21 mouse cellular contexts compared by ENCODE assay signal in genomic region chr10:105738942-105739341, GRCm38 (mm10).
"Had no signal": no experiment of that assay in that cellular context is flagged by ENCODE, and none has a peak within 500 bp of the region (broad histone marks: within the 10 kb centered on the region; RNA-seq: fewer than 3 reads in every experiment).

No protein-coding gene starts in this region.

- H3K4me3 ChIP-seq: limb, embryonic 13.5 days; liver, embryonic 13.5 days; lung, embryonic 15.5 days; megakaryocyte, embryonic 14.5 days; midbrain, embryonic 10.5 days; midbrain, embryonic 13.5 days; myocyte; neural tube, embryonic 13.5 days had no signal

- H3K4me2 ChIP-seq: limb, embryonic 13.5 days; liver, embryonic 13.5 days; lung, embryonic 15.5 days; midbrain, embryonic 13.5 days; neural tube, embryonic 13.5 days had no signal

- H3K4me1 ChIP-seq: limb, embryonic 13.5 days; liver, embryonic 13.5 days; megakaryocyte, embryonic 14.5 days; midbrain, embryonic 10.5 days; midbrain, embryonic 13.5 days; neural tube, embryonic 13.5 days had no signal

- DNase-seq: kidney, adult 18-20 months; kidney, adult 9 months; kidney, postnatal 14 days; kidney, postnatal 4 days; left cerebral cortex, postnatal 4 days; liver, embryonic 13.5 days; lung, postnatal 10 days; lung, postnatal 36 days; retina, postnatal 1 day; right cerebral cortex, postnatal 25 days; spleen, adult 18-20 months; thymus, adult 18-20 months; thymus, postnatal 4 days had no signal

- ATAC-seq: midbrain, embryonic 13.5 days; midbrain, embryonic 16.5 days had no signal

- H3K9me3 ChIP-seq: limb, embryonic 13.5 days; liver, embryonic 13.5 days; lung, embryonic 15.5 days; megakaryocyte, embryonic 14.5 days; midbrain, embryonic 10.5 days; midbrain, embryonic 13.5 days; neural tube, embryonic 13.5 days had no signal

- H3K27ac ChIP-seq: limb, embryonic 13.5 days; liver, embryonic 13.5 days; lung, embryonic 15.5 days; midbrain, embryonic 10.5 days; midbrain, embryonic 13.5 days; neural tube, embryonic 13.5 days had no signal

- H3K36me3 ChIP-seq: limb, embryonic 13.5 days; liver, embryonic 13.5 days; lung, embryonic 15.5 days; midbrain, embryonic 10.5 days; midbrain, embryonic 13.5 days; neural tube, embryonic 13.5 days had no signal

- H3K9ac ChIP-seq: limb, embryonic 13.5 days; liver, embryonic 13.5 days; lung, embryonic 15.5 days; midbrain, embryonic 13.5 days; neural tube, embryonic 13.5 days had no signal

- H3K27me3 ChIP-seq: limb, embryonic 13.5 days; liver, embryonic 13.5 days; lung, embryonic 15.5 days; megakaryocyte, embryonic 14.5 days; midbrain, embryonic 13.5 days; neural tube, embryonic 13.5 days had no signal
